Mouse (Mus musculus) liver, postnatal 0 days (tissue): ENCODE data around the gene Siae.

Experiments
- CTCF ChIP-seq: sonication (generic); IDR thresholded peaks from 2 replicates; pipeline ENCODE4 v1.5.1; 2016; ENCODE audit warnings: antibody characterized with exemption, low read depth
- EP300 ChIP-seq: IDR thresholded peaks from 2 replicates; pipeline ENCODE4 v1.6.1; 2016; ENCODE audit warnings: antibody characterized with exemption, low read depth, mild to moderate bottlenecking

DNA sequence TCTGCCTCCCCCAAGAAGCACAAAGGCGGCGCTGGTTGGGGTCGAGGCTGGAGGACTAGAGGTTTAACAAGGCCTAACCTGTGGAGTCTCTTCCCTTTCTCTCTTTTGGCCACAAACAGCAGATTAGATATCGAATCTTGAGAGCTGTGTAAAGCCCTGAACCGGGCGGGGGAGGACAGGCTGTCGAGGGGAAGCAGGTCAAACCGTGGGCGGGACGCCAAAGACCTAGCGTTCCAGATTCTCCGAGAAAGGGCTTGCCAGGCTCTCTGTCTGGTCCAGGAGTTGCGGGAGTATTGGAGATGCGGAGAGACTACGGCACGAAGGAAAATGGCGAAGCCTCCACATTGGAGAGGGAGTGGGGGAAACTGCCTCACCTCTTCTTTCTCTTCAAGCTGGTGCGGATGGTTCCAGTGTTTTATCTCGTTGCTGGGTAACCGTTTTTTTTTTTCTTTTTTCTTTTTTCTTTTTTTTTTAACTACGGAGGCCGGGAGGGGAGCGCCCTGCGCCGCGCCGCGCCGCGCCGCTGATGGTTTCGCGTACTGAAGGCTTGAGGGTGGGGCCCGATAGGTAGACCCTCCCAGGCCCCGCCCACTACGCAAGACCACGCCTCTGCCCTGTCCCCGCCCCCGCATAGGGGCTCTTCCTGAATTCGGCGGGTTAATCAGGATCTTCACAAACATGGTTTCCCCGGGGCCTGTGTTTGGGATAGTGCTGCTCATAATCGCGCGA is 57.8 kb downstream of the Siae start, which contains the start of gene Spa17:
- TF ChIP-seq CTCF (no peak), EP300 (peak; percentile 80)
